ENCODE assay signal across 13 mouse cellular contexts in genomic region chr16:94040485-94040884, GRCm38 (mm10). TPM values are rescaled to one million over a fixed set of nuclear protein-coding genes. Genes with fewer than 3 reads are reported as not detected.
DNase-seq lines count a peak whose midpoint lies in the region; ATAC-seq and TF ChIP-seq lines count a peak whose summit lies in the region.
"Had no signal": no experiment of that assay in that cellular context is flagged by ENCODE, and none has a peak within 500 bp of the region (broad histone marks: within the 10 kb centered on the region; RNA-seq: fewer than 3 reads in every experiment).

No protein-coding gene starts in this region.

- H3K27me3 ChIP-seq in heart, embryonic 10.5 days (ENCODE audit: insufficient read depth, poor library complexity, severe bottlenecking): peaks cover 31% of the 10 kb centered on the region
- H3K27me3 ChIP-seq in lung, embryonic 14.5 days (ENCODE audit: insufficient read depth, low read length): 0 out of 2 replicates have a peak, but pooled peaks cover 4% of the 10 kb centered on the region
- H3K27me3 ChIP-seq in lung, postnatal 0 days (replicated peaks; ENCODE audit: insufficient read depth, low read length): no peaks in the 10 kb centered on the region
- H3K27me3 ChIP-seq in hindbrain, embryonic 16.5 days (replicated peaks; ENCODE audit: control insufficient read depth, insufficient read depth, low read length): peaks cover 15% of the 10 kb centered on the region
- 0 out of 2 replicates have a peak, but pooled peaks cover 2% of the 10 kb centered on the region for H3K27me3 ChIP-seq in stomach, embryonic 16.5 days (ENCODE audit: control insufficient read depth, insufficient read depth, low read length)

- no peak for ATAC-seq in lung, embryonic 14.5 days (ENCODE audit: insufficient read depth)
- no peak for ATAC-seq in lung, postnatal 0 days
- no peak for ATAC-seq in hindbrain, embryonic 16.5 days
- no peak for ATAC-seq in stomach, embryonic 16.5 days (ENCODE audit: insufficient read depth, low FRiP score)

- H3K27ac ChIP-seq in heart, embryonic 10.5 days: no peak overlapping the region
- H3K27ac ChIP-seq in lung, embryonic 14.5 days (ENCODE audit: low read depth): no peak overlapping the region
- H3K27ac ChIP-seq in lung, postnatal 0 days (ENCODE audit: low read length): no peak overlapping the region
- no peak overlapping the region for H3K27ac ChIP-seq in hindbrain, embryonic 16.5 days (ENCODE audit: low read depth, low read length)
- H3K27ac ChIP-seq in stomach, embryonic 16.5 days (ENCODE audit: low read length): no peak overlapping the region
- H3K27ac ChIP-seq: left cerebral cortex, adult 2 months; neural tube, embryonic 12.5 days had no signal

- H3K4me3 ChIP-seq in heart, embryonic 10.5 days: 0 out of 2 replicates have a peak overlapping the region, but pooled peaks have one; percentile 8
- H3K4me3 ChIP-seq in lung, embryonic 14.5 days (ENCODE audit: low read depth, low read length): peak overlapping the region; percentile 8; the same call in 1 of the 2 replicates
- no peak overlapping the region for H3K4me3 ChIP-seq in lung, postnatal 0 days (ENCODE audit: low read depth, low read length)
- no peak overlapping the region for H3K4me3 ChIP-seq in hindbrain, embryonic 16.5 days (ENCODE audit: low read length)
- H3K4me3 ChIP-seq in stomach, embryonic 16.5 days (replicated peaks; ENCODE audit: low read length): peak overlapping the region; percentile 6; the same call in 1 of the 2 replicates
- H3K4me3 ChIP-seq: left cerebral cortex, adult 2 months; neural tube, embryonic 12.5 days had no signal

- H3K4me2 ChIP-seq in lung, embryonic 14.5 days: peak overlapping the region; percentile 47
- H3K4me2 ChIP-seq in lung, postnatal 0 days (replicated peaks; ENCODE audit: low read depth, low read length): no peak overlapping the region
- H3K4me2 ChIP-seq in hindbrain, embryonic 16.5 days (ENCODE audit: low read length): peak overlapping the region; percentile 34; the same call in 1 of the 2 replicates
- peak overlapping the region; percentile 40 for H3K4me2 ChIP-seq in stomach, embryonic 16.5 days (ENCODE audit: low read depth, low read length)

- DNase-seq in heart, embryonic 10.5 days (ENCODE audit: low spot score): no peak
- no peak for DNase-seq in heart, adult 18-20 months
- DNase-seq in lung, embryonic 14.5 days: no peak
- no peak for DNase-seq in lung, postnatal 0 days (ENCODE audit: low spot score)
- DNase-seq in gastrocnemius, adult 8-10 months (ENCODE audit: low spot score in 2 of 2): no peak
- DNase-seq in adrenal gland, postnatal 4 days (ENCODE audit: low spot score in 2 of 2): no peak
- DNase-seq: adrenal gland, postnatal 14 days; cerebellum, adult 8-10 months; lung, postnatal 14 days had no signal

- TF ChIP-seq EP300 in lung, postnatal 0 days (IDR thresholded peaks at IDR 0.05): no peak

- 33% methylated on average over 16 of the region's 16 CpGs for WGBS in heart, embryonic 10.5 days
- WGBS in lung, embryonic 14.5 days: 28% methylated on average over 16 of the region's 16 CpGs
- WGBS in lung, postnatal 0 days: 33% methylated on average over 16 of the region's 16 CpGs
- 23% methylated on average over 16 of the region's 16 CpGs for WGBS in hindbrain, embryonic 16.5 days
- 27% methylated on average over 16 of the region's 16 CpGs for WGBS in stomach, embryonic 16.5 days

- H3K9ac ChIP-seq in lung, embryonic 14.5 days: no peak overlapping the region
- H3K9ac ChIP-seq in lung, postnatal 0 days (replicated peaks; ENCODE audit: low read depth): no peak overlapping the region
- no peak overlapping the region for H3K9ac ChIP-seq in hindbrain, embryonic 16.5 days (ENCODE audit: low read depth, low read length)
- no peak overlapping the region for H3K9ac ChIP-seq in stomach, embryonic 16.5 days (ENCODE audit: low read length)
- H3K9ac ChIP-seq: neural tube, embryonic 12.5 days had no signal

- peaks cover 15% of the 10 kb centered on the region for H3K4me1 ChIP-seq in heart, embryonic 10.5 days
- H3K4me1 ChIP-seq in lung, embryonic 14.5 days (ENCODE audit: insufficient read depth): no peaks in the 10 kb centered on the region; the same call in 1 of the 2 replicates
- H3K4me1 ChIP-seq in lung, postnatal 0 days (ENCODE audit: insufficient read depth, low read depth, low read length): no peaks in the 10 kb centered on the region
- H3K4me1 ChIP-seq in hindbrain, embryonic 16.5 days (ENCODE audit: control insufficient read depth, insufficient read depth, low read depth, low read length): peaks cover 4% of the 10 kb centered on the region; the same call in 1 of the 2 replicates
- H3K4me1 ChIP-seq in stomach, embryonic 16.5 days (ENCODE audit: control insufficient read depth, insufficient read depth, low read length): no peaks in the 10 kb centered on the region; the same call in 1 of the 2 replicates

- H3K36me3 ChIP-seq in heart, embryonic 10.5 days: no peaks in the 10 kb centered on the region
- no peaks in the 10 kb centered on the region for H3K36me3 ChIP-seq in lung, embryonic 14.5 days (ENCODE audit: insufficient read depth)
- H3K36me3 ChIP-seq in lung, postnatal 0 days (ENCODE audit: insufficient read depth, low read length): no peaks in the 10 kb centered on the region
- H3K36me3 ChIP-seq in hindbrain, embryonic 16.5 days (ENCODE audit: control insufficient read depth, insufficient read depth, low read length): no peaks in the 10 kb centered on the region
- no peaks in the 10 kb centered on the region for H3K36me3 ChIP-seq in stomach, embryonic 16.5 days (ENCODE audit: control insufficient read depth, insufficient read depth, low read length)
- H3K36me3 ChIP-seq: neural tube, embryonic 12.5 days had no signal

- H3K9me3 ChIP-seq in heart, embryonic 10.5 days: no peaks in the 10 kb centered on the region
- H3K9me3 ChIP-seq in lung, embryonic 14.5 days (ENCODE audit: low read depth, low read length): no peaks in the 10 kb centered on the region
- no peaks in the 10 kb centered on the region for H3K9me3 ChIP-seq in lung, postnatal 0 days (ENCODE audit: low read length)
- no peaks in the 10 kb centered on the region for H3K9me3 ChIP-seq in hindbrain, embryonic 16.5 days (ENCODE audit: control insufficient read depth, low read length)
- H3K9me3 ChIP-seq in stomach, embryonic 16.5 days (replicated peaks; ENCODE audit: control insufficient read depth, low read length): no peaks in the 10 kb centered on the region
- H3K9me3 ChIP-seq: neural tube, embryonic 12.5 days had no signal

- TF ChIP-seq CTCF in lung, embryonic 14.5 days (IDR thresholded peaks at IDR 0.05; ENCODE audit: low read depth): no peak
- TF ChIP-seq CTCF in lung, postnatal 0 days (IDR thresholded peaks at IDR 0.05): no peak

RNA-seq across cellular contexts. Expression of gene Cldn14, which starts 31.8 kb away (rescaled TPM):
- not detected in 2 replicates for polyA plus RNA-seq in heart, embryonic 10.5 days (2016; fragmentation: Nextera tagmentation; extraction: Ambion mirVana)
- total RNA-seq in heart, adult 18-20 months (2021): not detected
- not detected in 2 replicates for polyA plus RNA-seq in lung, embryonic 14.5 days (2014; fragmentation: Nextera tagmentation; extraction: Ambion mirVana)
- polyA plus RNA-seq in lung, postnatal 0 days (2015; fragmentation: Nextera tagmentation; extraction: Ambion mirVana): not detected in 2 replicates
- polyA plus RNA-seq in hindbrain, embryonic 16.5 days (2015; fragmentation: Nextera tagmentation; extraction: Ambion mirVana): not detected in 2 replicates
- 0.14 TPM in 1 of 2 replicates, not detected in the other for polyA plus RNA-seq in stomach, embryonic 16.5 days (2015; fragmentation: Nextera tagmentation; extraction: Ambion mirVana)
- total RNA-seq in gastrocnemius, adult 8-10 months (2022): not detected
- 1 to 10 TPM in 1 of 2 experiments, not detected in 1; 1.9 TPM for total RNA-seq in adrenal gland, postnatal 4 days (2021)

RNA-seq across cellular contexts. Expression of gene Sim2, which starts 44.2 kb away (rescaled TPM):
- polyA plus RNA-seq in heart, embryonic 10.5 days (2016; fragmentation: Nextera tagmentation; extraction: Ambion mirVana): 0.05 and 0.18 TPM in 2 replicates
- total RNA-seq in heart, adult 18-20 months (2021): under 1 TPM in 1 of 2 experiments, not detected in 1; 0.08 TPM
- 0.04 TPM in 1 of 2 replicates, not detected in the other for polyA plus RNA-seq in lung, embryonic 14.5 days (2014; fragmentation: Nextera tagmentation; extraction: Ambion mirVana)
- not detected in 2 replicates for polyA plus RNA-seq in lung, postnatal 0 days (2015; fragmentation: Nextera tagmentation; extraction: Ambion mirVana)
- polyA plus RNA-seq in hindbrain, embryonic 16.5 days (2015; fragmentation: Nextera tagmentation; extraction: Ambion mirVana): 0.10 TPM in 1 of 2 replicates, not detected in the other
- polyA plus RNA-seq in stomach, embryonic 16.5 days (2015; fragmentation: Nextera tagmentation; extraction: Ambion mirVana): 0.07 and 0.17 TPM in 2 replicates
- 10 to 100 TPM; 15.8 to 18.6 (median 18.4) TPM for total RNA-seq in gastrocnemius, adult 8-10 months (2022)
- total RNA-seq in adrenal gland, postnatal 4 days (2021): 1 to 10 TPM in 1 of 2 experiments, not detected in 1; 3.5 TPM
- total RNA-seq: adrenal gland, postnatal 14 days had no signal

Comparison
In these comparisons a context has a peak if more than half of its experiments do, and no peak if none do; other contexts are left out.
1. H3K4me3 ChIP-seq: peak in heart, embryonic 10.5 days (single experiment), lung, embryonic 14.5 days (single experiment) and stomach, embryonic 16.5 days (single experiment); none in lung, postnatal 0 days (single experiment) and hindbrain, embryonic 16.5 days (single experiment).